Mouse (Mus musculus): Measurements from ENCODE around the gene Spo11.

DNA sequence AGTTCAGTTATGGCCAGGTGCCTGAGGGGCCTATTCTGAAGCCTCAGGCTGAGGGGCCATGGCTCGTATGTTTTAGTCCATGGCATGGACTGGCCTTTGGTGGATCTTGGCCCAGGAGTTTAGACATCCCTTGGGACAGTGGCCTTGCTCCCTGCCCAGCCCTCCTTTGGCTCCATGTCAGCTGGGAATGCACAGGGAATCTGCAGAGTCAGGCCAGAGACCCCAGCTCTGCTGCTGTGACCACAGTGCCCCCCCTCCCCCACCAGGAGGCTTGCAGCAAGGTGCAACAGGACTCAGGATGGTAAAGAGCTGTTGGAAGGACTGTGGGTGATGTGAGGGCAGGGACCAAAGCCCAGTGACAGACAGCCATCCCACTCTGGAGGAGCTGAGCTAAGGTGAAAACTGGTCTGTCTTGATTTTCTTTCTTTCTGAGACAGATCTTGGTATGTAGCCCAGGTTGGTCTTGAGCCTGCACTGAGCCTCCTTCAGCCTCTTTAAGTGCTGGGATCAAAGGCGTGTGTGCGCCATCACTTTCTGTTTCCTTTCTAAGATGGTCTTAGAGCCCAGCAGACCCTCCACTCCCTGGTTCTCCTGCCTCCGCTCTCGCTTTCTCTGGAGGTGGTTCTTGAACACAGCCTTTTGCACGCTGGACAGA, 49.8 kb downstream of the Spo11 start:
- no peak for TF ChIP-seq CTCF (IDR thresholded peaks at IDR 0.05; ENCODE audit: control insufficient read depth, insufficient read depth, insufficient read length)
- no peak for TF ChIP-seq FOSL1 (IDR thresholded peaks at IDR 0.05; ENCODE audit: insufficient read depth, low read length, poor library complexity, severe bottlenecking)
- no peak for TF ChIP-seq MAX (IDR thresholded peaks at IDR 0.05)

Data from C2C12 (cell line).